Mouse (Mus musculus) embryonic facial prominence, embryonic 14.5 days (tissue): ENCODE measurements around the gene Htr2c. TPM values are rescaled to one million over a fixed set of nuclear protein-coding genes. Genes with fewer than 3 reads are reported as not detected.
A peak's percentile ranks its signal among the peaks of the same experiment; 100 is the strongest.

ENCODE experiments used
- microRNA counts: library from miRNA; unstranded; fragments of <30 nt; microRNA quantifications from one replicate; lab custom pipeline; 2017
- microRNA-seq: library from miRNA; unstranded; fragments of <30 nt; microRNA quantifications from one replicate; pipeline ENCODE4, GENCODE M21; 2016; ENCODE audit warnings: borderline number of aligned reads
- polyA plus RNA-seq: library from polyadenylated mRNA; unstranded; fragments of >200 nt; fragmentation: Nextera tagmentation; extraction: Ambion mirVana; gene quantifications from 2 replicates; pipeline ENCODE4 v1.2.1, GENCODE M21; 2014

Gene Htr2c
- polyA plus RNA-seq, 1 experiment from 2014 or later: 0.75 TPM

MicroRNA genes within 50 kb of the gene (microRNA counts, 519-probe panel; counts per million panel counts)
- microRNA mmu-miR-448 (lab: Ali Mortazavi, UCI) (2,286 counts per million, percentile 36 among the panel's probes with 10 or more counts), microRNA mmu-miR-764-3p (lab: Ali Mortazavi, UCI) (2,036 counts per million, percentile 20 among the panel's probes with 10 or more counts), microRNA mmu-miR-764-5p (lab: Ali Mortazavi, UCI) (2,383 counts per million, percentile 44 among the panel's probes with 10 or more counts)

Small RNAs within 50 kb of the gene (microRNA-seq; reads per million reads assigned to microRNA genes)
- not detected for gene Gm22650
- not detected for gene Gm24627
- 21.7 reads per million, percentile 35 among the genes with 10 or more reads in this experiment for gene Mir1264
- gene Mir1298: 243 reads per million, percentile 61 among the genes with 10 or more reads in this experiment
- gene Mir1912: 1.2 reads per million
- 25.6 reads per million, percentile 37 among the genes with 10 or more reads in this experiment for gene Mir448
- not detected for gene Mir764
